Mouse (Mus musculus) megakaryocyte-erythroid progenitor cell, adult 5-6 weeks (primary cell): ENCODE measurements around the gene Uspl1. TPM values are rescaled to one million over a fixed set of nuclear protein-coding genes. Genes with fewer than 3 reads are reported as not detected.
A peak's percentile ranks its signal among the peaks of the same experiment; 100 is the strongest.

Experiments
- ATAC-seq: replicated peaks from 2 replicates; pipeline ENCODE4 v1.8.0; 2016; ENCODE audit warnings: mild to moderate bottlenecking, inconsistent platforms; ENCODE audit not compliant: severe bottlenecking, poor library complexity, low FRiP score, low TSS enrichment
- total RNA-seq, 2 experiments: library from RNA; stranded (forward) in 1 of 2; stranded (reverse) in 1 of 2; fragments of 200-1000, 215-1000 nt in 1 of 2; fragments of >200 nt in 1 of 2; fragmentation: Nextera tagmentation in 1 of 2; gene quantifications; 2 replicates each; pipeline ENCODE4 v1.2.3; 2014 to 2017

Gene Uspl1
- total RNA-seq, 2 experiments from 2014 or later, result 62.8 to 66.9 TPM

DNA sequence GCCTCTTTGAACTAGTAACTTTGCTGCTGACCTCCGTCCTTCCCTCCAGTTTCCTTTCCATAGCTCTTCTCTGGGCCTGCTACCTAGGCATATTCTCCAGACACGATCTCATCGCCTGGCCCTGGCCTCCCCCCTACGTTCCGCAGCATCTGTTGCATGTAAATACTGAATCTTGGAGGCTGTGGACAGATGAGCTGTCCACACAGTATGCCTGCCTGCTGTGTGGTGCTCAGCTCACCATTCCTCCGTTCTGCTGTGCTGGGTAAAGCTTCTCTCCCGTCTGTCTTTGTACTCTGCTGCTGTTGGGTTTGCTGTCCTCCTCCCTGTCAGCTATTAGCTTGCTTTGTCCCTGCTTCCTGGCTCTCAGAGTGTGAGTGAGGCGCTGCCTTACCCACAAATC, 21.1 kb downstream of the Uspl1 start:
- ATAC-seq, result no peak

GRCm38 (mm10) chr5:149206286-149206685, 22.1 kb downstream of the Uspl1 start:
- ATAC-seq, result no peak

DNA sequence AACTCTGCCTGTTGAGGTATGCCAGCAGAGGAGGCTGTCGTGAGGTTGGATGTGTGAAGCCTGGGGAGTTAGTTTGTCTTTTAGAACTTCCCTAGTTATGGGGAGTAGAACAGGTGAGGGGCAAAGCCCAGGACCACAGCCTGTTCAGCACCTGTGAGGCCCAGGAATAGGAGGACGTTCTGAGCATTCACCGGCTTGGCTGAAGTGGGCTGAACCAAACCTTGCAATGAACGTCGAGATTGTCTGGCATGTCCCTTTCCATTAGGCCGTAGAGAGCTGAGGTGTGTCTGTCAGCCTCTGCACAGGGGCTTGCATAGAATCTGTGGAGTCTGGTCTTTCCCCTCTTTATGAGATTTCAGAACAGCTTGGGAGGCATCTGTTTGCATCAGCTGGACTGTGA, 23.5 kb downstream of the Uspl1 start:
- ATAC-seq, result no peak

GRCm38 (mm10) chr5:149208776-149209175, 24.6 kb downstream of the Uspl1 start:
- no peak for ATAC-seq

- ATAC-seq, result peak; percentile 49; the same call in 1 of the 2 replicates
These were observed 25.2 kb downstream of the Uspl1 start for GRCm38 (mm10) chr5:149209328-149209727.

GRCm38 (mm10) chr5:149211041-149211440, 26.9 kb downstream of the Uspl1 start:
- no peak for ATAC-seq

- ATAC-seq, result no peak
These were observed 28.7 kb downstream of the Uspl1 start for GRCm38 (mm10) chr5:149212806-149213205.

DNA sequence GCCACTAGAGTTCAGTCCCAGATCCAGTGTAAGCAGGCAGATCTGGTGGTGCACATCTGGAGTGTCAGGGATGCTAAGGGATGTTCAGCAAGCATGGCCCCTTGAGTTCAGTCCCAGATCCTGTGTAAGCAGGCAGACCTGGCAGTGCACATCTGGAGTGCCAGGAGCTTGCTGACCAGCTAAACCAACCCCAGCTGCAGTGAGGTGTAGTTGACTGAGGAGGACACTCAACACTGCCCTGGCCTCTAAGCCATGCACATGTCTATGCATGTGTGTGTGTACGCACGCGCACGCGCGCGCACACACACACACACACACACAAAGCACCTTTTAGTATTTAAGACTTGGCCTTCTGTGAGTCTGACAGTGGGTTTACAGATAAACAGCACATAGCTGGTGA, 31.4 kb downstream of the Uspl1 start:
- no peak for ATAC-seq

GRCm38 (mm10) chr5:149217524-149218357, 33.6 kb downstream of the Uspl1 start:
- ATAC-seq, result no peak

GRCm38 (mm10) chr5:149219493-149219892, 35.3 kb downstream of the Uspl1 start:
- ATAC-seq, result peak; percentile 61

DNA sequence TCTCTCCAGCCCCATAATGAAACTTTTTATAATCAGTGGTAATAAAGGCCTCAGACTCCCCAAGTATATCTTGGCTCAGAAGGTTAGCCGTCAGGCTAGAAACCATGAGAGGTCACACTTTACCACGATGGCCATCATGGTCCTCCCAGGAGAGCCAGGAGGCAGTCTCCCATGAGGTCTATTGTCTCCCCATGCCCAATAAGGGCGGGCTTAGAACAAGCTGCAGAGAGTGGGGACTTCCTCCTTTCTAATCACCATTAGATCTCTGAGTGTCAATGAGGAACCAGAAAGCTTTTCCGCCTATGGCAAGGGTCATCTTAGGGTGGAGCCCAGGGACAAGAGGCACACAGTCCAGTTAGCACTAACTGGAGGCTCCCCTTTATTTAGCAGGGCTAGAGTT, 37.2 kb downstream of the Uspl1 start:
- ATAC-seq, result no peak

DNA sequence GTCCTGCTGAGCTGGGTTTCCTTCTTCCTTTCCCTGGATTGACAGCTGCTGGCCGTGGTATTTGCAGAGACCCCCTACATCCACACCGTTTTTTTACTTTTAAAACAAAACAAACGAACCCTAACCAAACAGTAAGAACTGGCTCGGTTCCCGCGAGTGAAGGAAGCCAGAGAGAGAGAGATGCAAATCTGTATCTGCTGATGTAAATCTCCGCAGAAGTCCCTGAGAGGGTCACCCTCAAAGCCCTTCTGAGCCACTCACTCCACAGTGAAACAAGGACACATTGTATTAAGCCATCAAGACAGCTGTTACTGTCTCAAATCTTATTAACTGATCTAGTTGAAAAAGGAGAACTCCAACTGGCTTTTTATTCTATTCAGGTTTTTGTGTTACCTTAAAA, 40.5 kb downstream of the Uspl1 start:
- no peak for ATAC-seq

DNA sequence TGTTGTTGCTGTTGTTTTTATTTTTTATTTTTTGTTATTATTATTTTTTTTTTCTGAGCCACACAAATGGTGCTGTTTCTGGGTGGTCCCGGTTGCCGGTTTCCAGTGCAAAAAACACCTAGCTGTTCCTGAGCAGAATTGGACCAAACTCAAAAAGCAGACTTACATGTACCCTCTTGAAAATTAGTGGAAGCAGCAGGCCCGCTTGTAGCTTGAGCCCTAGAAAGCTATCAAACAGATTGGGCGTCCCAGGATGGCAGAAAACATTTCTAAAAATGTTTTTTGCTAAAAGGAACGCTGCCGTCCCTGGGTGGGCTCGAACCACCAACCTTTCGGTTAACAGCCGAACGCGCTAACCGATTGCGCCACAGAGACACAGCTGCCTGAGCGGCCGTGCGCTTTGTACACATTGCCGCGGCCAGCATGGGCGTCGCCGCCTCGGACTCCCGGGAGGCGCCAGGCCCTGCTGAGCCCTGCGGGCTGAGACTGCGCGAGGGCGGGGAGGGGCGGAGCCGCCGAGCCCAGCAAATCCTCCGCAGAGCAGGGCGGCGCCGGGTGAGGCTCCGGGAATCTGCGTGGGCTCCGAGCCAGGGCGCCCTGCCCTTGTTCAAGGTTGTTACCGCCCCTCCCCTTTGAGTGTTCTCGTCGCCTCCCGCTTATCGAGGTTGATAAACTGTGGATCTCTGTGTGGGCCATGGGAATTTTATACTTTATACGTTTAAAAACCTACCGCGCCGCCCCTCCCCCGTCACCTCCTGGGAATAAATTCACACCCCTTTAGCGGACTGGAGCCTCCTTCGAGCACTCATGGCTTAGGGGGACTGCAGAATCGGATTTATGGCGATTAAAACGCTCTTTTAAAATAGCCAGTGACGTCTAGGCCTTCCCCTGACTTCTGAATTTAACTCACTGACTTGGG, 44.8 kb downstream of the Uspl1 start:
- peak; percentile 97 for ATAC-seq

DNA sequence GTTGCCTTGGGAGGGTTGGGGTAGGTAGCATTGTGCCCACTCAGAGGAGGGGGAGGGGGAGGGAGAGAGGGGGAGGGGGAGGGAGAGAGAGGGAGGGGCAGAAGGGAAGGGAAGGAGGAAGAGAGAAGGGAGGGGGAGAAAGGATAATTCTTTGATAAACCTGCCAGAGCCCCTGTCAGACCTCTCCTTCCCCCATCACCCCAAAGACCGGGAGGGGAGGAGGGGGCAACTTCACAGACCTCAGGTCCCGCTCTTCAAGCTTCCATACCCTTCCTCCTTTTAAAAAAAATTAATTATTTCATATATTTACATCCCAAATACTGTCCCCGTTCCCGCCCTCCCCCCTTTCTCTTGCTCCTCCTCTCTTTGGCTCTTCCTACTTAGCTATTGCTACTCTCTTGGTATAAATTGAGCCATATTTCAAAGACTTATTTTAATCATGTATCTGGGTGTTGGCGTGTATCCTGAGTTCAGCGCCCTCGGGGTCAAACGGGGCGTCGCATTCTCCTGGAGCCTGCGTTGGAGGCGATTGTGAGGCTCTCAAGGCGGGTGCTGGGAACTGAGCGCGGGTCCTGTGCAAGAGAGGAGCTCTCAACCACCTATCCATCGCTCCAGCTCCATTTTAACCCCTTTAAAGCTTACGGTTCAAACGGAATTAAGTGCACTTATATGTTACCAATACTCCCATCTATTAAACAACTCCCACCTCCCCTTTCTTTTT, 45.6 kb downstream of the Uspl1 start:
- ATAC-seq, result no peak

DNA sequence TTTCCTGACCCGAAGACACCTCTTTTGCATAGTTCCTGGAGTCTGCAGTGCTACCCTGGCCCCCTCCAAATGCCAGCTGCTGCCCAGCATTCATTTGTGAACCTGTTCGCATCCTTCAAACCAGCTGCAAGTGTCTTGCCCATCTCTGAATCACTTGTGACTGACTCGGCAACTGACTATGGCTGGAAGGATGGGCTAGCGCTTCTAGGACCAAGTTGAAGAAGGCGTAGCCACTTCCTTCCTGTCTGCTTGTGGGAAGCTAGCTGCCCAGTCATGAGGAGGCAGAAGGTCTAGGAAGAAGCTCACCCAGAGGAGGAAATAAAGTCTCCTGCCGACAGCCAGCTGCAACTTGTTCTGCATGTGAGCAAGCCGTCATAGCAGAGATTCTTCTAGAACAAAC, 50.9 kb downstream of the Uspl1 start:
- no peak for ATAC-seq

- no peak for ATAC-seq
These were observed 53.2 kb downstream of the Uspl1 start for GRCm38 (mm10) chr5:149237221-149237950.

DNA sequence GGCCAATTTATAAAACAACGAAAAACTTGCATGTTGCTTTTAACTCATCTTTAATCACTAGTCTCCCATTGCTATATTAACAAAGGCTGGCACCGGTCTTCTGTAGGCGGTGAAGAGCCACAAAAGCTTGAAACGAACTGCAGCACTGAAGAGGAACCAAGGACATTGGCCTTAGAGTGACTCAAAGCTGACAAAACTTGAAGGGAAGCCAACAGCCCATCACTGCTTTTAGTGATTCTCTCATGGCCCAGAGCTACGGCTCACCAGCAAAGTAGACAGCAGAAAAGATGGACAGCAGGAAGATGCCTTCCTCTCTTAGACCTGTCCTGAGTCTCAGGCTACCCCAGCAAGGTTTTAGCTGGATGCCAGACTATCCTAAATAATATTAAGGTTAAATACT, 58.3 kb downstream of the Uspl1 start:
- ATAC-seq, result no peak

DNA sequence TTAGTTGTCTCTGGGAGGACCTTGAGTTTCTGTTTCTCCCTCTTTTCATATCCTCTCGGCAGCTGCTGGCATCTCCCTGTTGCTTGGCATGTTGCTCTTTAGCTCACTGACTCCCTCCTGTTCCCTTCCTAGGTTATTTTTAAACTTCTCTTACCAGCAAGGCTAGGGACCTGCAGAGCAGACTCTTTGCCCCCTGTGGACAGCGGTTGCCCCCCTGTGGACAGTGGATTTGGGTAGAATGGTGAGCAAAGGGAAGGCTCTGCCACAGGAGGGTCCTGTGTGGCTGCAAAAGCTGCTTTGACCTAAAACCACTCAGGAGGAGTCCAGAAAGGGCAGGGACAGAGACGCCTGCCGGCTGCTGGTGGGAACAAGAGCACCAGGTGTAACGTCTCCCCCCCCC, 58.9 kb downstream of the Uspl1 start:
- ATAC-seq, result no peak

DNA sequence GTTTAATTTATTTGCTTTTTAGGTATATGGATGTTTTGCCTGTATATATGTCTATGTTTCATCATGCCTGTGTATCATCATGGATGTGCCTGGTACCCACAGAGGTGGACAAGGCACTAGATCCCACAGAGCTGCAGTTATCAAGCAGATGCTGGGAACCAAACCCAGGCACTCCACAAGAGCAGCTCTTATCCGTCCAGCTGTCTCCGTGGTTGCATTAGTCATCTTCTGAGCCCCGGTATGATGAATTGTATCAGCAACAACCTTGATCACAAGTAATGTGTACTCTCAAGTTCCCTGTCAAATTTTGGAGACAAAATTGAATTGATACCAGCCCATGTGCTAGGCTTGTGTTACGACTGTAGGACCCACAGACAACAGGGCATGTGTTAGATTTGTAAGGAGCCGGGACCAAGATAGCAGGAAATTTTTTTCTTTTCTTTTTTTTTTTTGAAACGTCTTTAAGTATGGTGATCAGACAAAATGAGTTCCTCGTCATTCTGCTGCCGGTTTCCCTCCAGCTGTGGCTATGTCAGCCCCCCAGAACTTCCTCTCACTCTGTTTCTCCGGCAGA, 61.3 kb downstream of the Uspl1 start:
- ATAC-seq, result peak; percentile 45
